Comparison of ENCODE assay signal across 24 mouse cellular contexts in genomic region chr12:73743087-73743486, GRCm38 (mm10).
DNase-seq lines count a peak whose midpoint lies in the region; ATAC-seq and TF ChIP-seq lines count a peak whose summit lies in the region.
"Had no signal": no experiment of that assay in that cellular context is flagged by ENCODE, and none has a peak within 500 bp of the region (broad histone marks: within the 10 kb centered on the region; RNA-seq: fewer than 3 reads in every experiment).

No protein-coding gene starts in this region.

- no peaks in the 10 kb centered on the region for H3K9me3 ChIP-seq in embryonic facial prominence, embryonic 11.5 days (replicated peaks; ENCODE audit: control insufficient read depth, low read length)
- H3K9me3 ChIP-seq in embryonic facial prominence, embryonic 10.5 days = no peaks in the 10 kb centered on the region
- H3K9me3 ChIP-seq in heart, embryonic 13.5 days = no peaks in the 10 kb centered on the region
- H3K9me3 ChIP-seq in kidney, postnatal 0 days (replicated peaks; ENCODE audit: low read length) = no peaks in the 10 kb centered on the region
- H3K9me3 ChIP-seq: embryonic facial prominence, embryonic 13.5 days; forebrain, embryonic 10.5 days; forebrain, embryonic 13.5 days had no signal

- H3K4me3 ChIP-seq in embryonic facial prominence, embryonic 11.5 days (ENCODE audit: low read depth, low read length) = no peak overlapping the region
- H3K4me3 ChIP-seq in embryonic facial prominence, embryonic 10.5 days = no peak overlapping the region
- no peak overlapping the region for H3K4me3 ChIP-seq in heart, embryonic 13.5 days
- no peak overlapping the region for H3K4me3 ChIP-seq in kidney, postnatal 0 days (replicated peaks; ENCODE audit: low read depth, low read length)
- H3K4me3 ChIP-seq: embryonic facial prominence, embryonic 13.5 days; forebrain, embryonic 10.5 days; forebrain, embryonic 13.5 days; heart, adult 2 months had no signal

- DNase-seq in embryonic facial prominence, embryonic 11.5 days (ENCODE audit: low spot score) = no peak
- DNase-seq in embryonic facial prominence, embryonic 10.5 days (ENCODE audit: low spot score) = no peak
- no peak for DNase-seq in heart, postnatal 36 days
- DNase-seq in kidney, postnatal 0 days (ENCODE audit: low spot score) = no peak
- DNase-seq in kidney, adult 9 months = no peak
- DNase-seq: adrenal gland, postnatal 25 days; cerebellum, adult 18-20 months; cerebellum, adult 9-10 months; cerebellum, postnatal 14 days; gastrocnemius, postnatal 10 days; gastrocnemius, postnatal 36 days; heart, adult 2 months; heart, postnatal 4 days had no signal

- H3K4me2 ChIP-seq in embryonic facial prominence, embryonic 11.5 days (ENCODE audit: low read depth, low read length) = no peak overlapping the region
- no peak overlapping the region for H3K4me2 ChIP-seq in heart, embryonic 13.5 days
- no peak overlapping the region for H3K4me2 ChIP-seq in kidney, postnatal 0 days (ENCODE audit: low read length)
- H3K4me2 ChIP-seq: embryonic facial prominence, embryonic 13.5 days; forebrain, embryonic 13.5 days; heart, embryonic 11.5 days; hindbrain, embryonic 14.5 days had no signal

- no peaks in the 10 kb centered on the region for H3K36me3 ChIP-seq in embryonic facial prominence, embryonic 11.5 days (replicated peaks; ENCODE audit: control insufficient read depth, insufficient read depth, low read depth, low read length)
- H3K36me3 ChIP-seq in embryonic facial prominence, embryonic 10.5 days (replicated peaks) = no peaks in the 10 kb centered on the region
- H3K36me3 ChIP-seq in heart, embryonic 13.5 days = no peaks in the 10 kb centered on the region
- H3K36me3 ChIP-seq in kidney, postnatal 0 days (ENCODE audit: insufficient read depth, low read length) = no peaks in the 10 kb centered on the region
- H3K36me3 ChIP-seq: embryonic facial prominence, embryonic 13.5 days; forebrain, embryonic 10.5 days had no signal

- ATAC-seq in embryonic facial prominence, embryonic 11.5 days (replicated peaks; ENCODE audit: insufficient number of reproducible peaks, low FRiP score, low TSS enrichment, low read depth) = 0 out of 2 replicates have a peak, but pooled peaks have one; percentile 50
- ATAC-seq in heart, embryonic 13.5 days (ENCODE audit: extremely low read depth, insufficient number of reproducible peaks, low FRiP score, low TSS enrichment) = no peak
- peak; percentile 74; the same call in 1 of the 2 replicates for ATAC-seq in kidney, postnatal 0 days (replicated peaks; ENCODE audit: low FRiP score, low read depth)
- ATAC-seq: activated CD4-positive, CD25-positive, alpha-beta regulatory T cell, adult 4 months; forebrain, embryonic 13.5 days; forebrain, embryonic 16.5 days; hindbrain, postnatal 0 days; inflammation-experienced regulatory T-cells, adult 6 months; intestine, embryonic 16.5 days had no signal

- no peaks in the 10 kb centered on the region for H3K27me3 ChIP-seq in embryonic facial prominence, embryonic 11.5 days (ENCODE audit: control insufficient read depth, insufficient read depth, low read length)
- no peaks in the 10 kb centered on the region for H3K27me3 ChIP-seq in embryonic facial prominence, embryonic 10.5 days (replicated peaks; ENCODE audit: low read depth, poor library complexity, severe bottlenecking)
- H3K27me3 ChIP-seq in heart, embryonic 13.5 days (replicated peaks) = no peaks in the 10 kb centered on the region
- H3K27me3 ChIP-seq in kidney, postnatal 0 days (ENCODE audit: insufficient read depth, low read length) = no peaks in the 10 kb centered on the region
- H3K27me3 ChIP-seq: embryonic facial prominence, embryonic 13.5 days; forebrain, embryonic 13.5 days had no signal

- no peak for TF ChIP-seq CTCF in kidney, postnatal 0 days (IDR thresholded peaks at IDR 0.05; ENCODE audit: low read depth)

- no peaks in the 10 kb centered on the region for H3K4me1 ChIP-seq in embryonic facial prominence, embryonic 11.5 days (ENCODE audit: control insufficient read depth, insufficient read depth, low read length)
- H3K4me1 ChIP-seq in embryonic facial prominence, embryonic 10.5 days = peaks cover 11% of the 10 kb centered on the region; the same call in 1 of the 2 replicates
- H3K4me1 ChIP-seq in heart, embryonic 13.5 days = peaks cover 25% of the 10 kb centered on the region
- H3K4me1 ChIP-seq in kidney, postnatal 0 days (replicated peaks; ENCODE audit: insufficient read depth, low read length) = no peaks in the 10 kb centered on the region
- H3K4me1 ChIP-seq: forebrain, embryonic 10.5 days; forebrain, embryonic 13.5 days had no signal

- no peak overlapping the region for H3K27ac ChIP-seq in embryonic facial prominence, embryonic 11.5 days (replicated peaks; ENCODE audit: low read depth, low read length)
- H3K27ac ChIP-seq in embryonic facial prominence, embryonic 10.5 days (replicated peaks) = no peak overlapping the region
- peak overlapping the region; percentile 45; the same call in 1 of the 2 replicates for H3K27ac ChIP-seq in heart, embryonic 13.5 days (replicated peaks)
- no peak overlapping the region for H3K27ac ChIP-seq in kidney, postnatal 0 days
- H3K27ac ChIP-seq: embryonic facial prominence, embryonic 13.5 days; forebrain, embryonic 10.5 days; forebrain, embryonic 13.5 days; heart, adult 2 months; hindbrain, embryonic 14.5 days; hindbrain, postnatal 0 days had no signal

- intact Hi-C loops in heart, postnatal 36 days (cut with DNase I) = no loop called here

- H3K9ac ChIP-seq in embryonic facial prominence, embryonic 11.5 days (replicated peaks; ENCODE audit: low read length) = no peak overlapping the region
- no peak overlapping the region for H3K9ac ChIP-seq in heart, embryonic 13.5 days
- H3K9ac ChIP-seq in kidney, postnatal 0 days (ENCODE audit: low read depth, low read length) = no peak overlapping the region
- H3K9ac ChIP-seq: embryonic facial prominence, embryonic 13.5 days; forebrain, embryonic 13.5 days; hindbrain, embryonic 14.5 days had no signal
